Mouse (Mus musculus) liver, embryonic 12.5 days (tissue): ENCODE results near the gene Eps8l1. TPM values are rescaled to one million over a fixed set of nuclear protein-coding genes. Genes with fewer than 3 reads are reported as not detected.
"Not testable (repeated sequence)": the region's sequence is repeated elsewhere in the genome, so short reads cannot be mapped to it uniquely, and the experiment has no call there.

Experiments used
- ATAC-seq: fragments of 200-750 bp; cut with Nextera tagmentation; 2 replicates; pipeline ENCODE4 v1.8.0; 2017; ENCODE audit warnings: moderate number of reproducible peaks, mild to moderate bottlenecking, moderate library complexity
- H3K27ac ChIP-seq: fragments of 300-500 bp; sonication (generic); 2 replicates; pipeline ENCODE4 v1.5.1; 2016; ENCODE audit warnings: mild to moderate bottlenecking
- H3K27me3 ChIP-seq: fragments of 300-500 bp; sonication (generic); replicated peaks from 2 replicates; pipeline ENCODE4 v1.6.1; 2016; ENCODE audit warnings: mild to moderate bottlenecking, moderate library complexity
- H3K36me3 ChIP-seq: fragments of 300-500 bp; sonication (generic); 2 replicates; pipeline ENCODE4 v1.6.1; 2016; ENCODE audit warnings: mild to moderate bottlenecking, moderate library complexity
- H3K4me1 ChIP-seq: fragments of 300-500 bp; sonication (generic); 2 replicates; pipeline ENCODE4 v1.6.1; 2016
- H3K4me2 ChIP-seq: fragments of 300-500 bp; sonication (generic); 2 replicates; pipeline ENCODE4 v1.6.1; 2016; ENCODE audit warnings: mild to moderate bottlenecking, moderate library complexity
- H3K4me3 ChIP-seq: fragments of 300-500 bp; sonication (generic); 2 replicates; pipeline ENCODE4 v1.5.1; 2016; ENCODE audit warnings: mild to moderate bottlenecking, moderate library complexity
- H3K9ac ChIP-seq: fragments of 300-500 bp; sonication (generic); 2 replicates; pipeline ENCODE4 v1.6.1; 2016; ENCODE audit warnings: mild to moderate bottlenecking, moderate library complexity
- H3K9me3 ChIP-seq: fragments of 300-500 bp; sonication (generic); replicated peaks from 2 replicates; pipeline ENCODE4 v1.6.1; 2016; ENCODE audit warnings: mild to moderate bottlenecking, moderate library complexity
- WGBS: fragments of 180-500 bp; shearing (Covaris S2); methylation state at CpG from one replicate; pipeline ENCODE4 v1.1.7; 2016; ENCODE audit not compliant: insufficient replicate concordance; 5-methylcytosine and 5-hydroxymethylcytosine counted together
- polyA plus RNA-seq: library from polyadenylated mRNA; unstranded; fragments of >200 nt; fragmentation: Nextera tagmentation; extraction: Ambion mirVana; gene quantifications from 2 replicates; pipeline ENCODE4 v1.2.1, GENCODE M21; 2016

Eps8l1 gene
- polyA plus RNA-seq, 1 experiment from 2014 or later: 1.3 TPM

- H3K9me3 ChIP-seq: no peaks in the 10 kb centered on the region
- no peak overlapping the region for H3K4me3 ChIP-seq
- peaks cover 40% of the 10 kb centered on the region for H3K4me1 ChIP-seq
- no peak overlapping the region for H3K27ac ChIP-seq
- no peak overlapping the region for H3K9ac ChIP-seq
- 71% methylated on average over 6 of the region's 6 CpGs for WGBS
- H3K4me2 ChIP-seq: no peak overlapping the region
- ATAC-seq: no peak
- H3K36me3 ChIP-seq: no peaks in the 10 kb centered on the region
- H3K27me3 ChIP-seq: no peaks in the 10 kb centered on the region
Measured at GRCm38 (mm10) chr7:4513829-4514712, 53.6 kb downstream of the Eps8l1 start.

GRCm38 (mm10) chr7:4515853-4516252 is 55.4 kb downstream of the Eps8l1 start:
- Histone ChIP-seq H3K4me3 (no peak overlapping the region), H3K4me2 (no peak overlapping the region), H3K27me3 (peaks cover 9% of the 10 kb centered on the region), H3K4me1 (peaks cover 30% of the 10 kb centered on the region), H3K27ac (no peak overlapping the region), H3K36me3 (no peaks in the 10 kb centered on the region), H3K9me3 (no peaks in the 10 kb centered on the region), H3K9ac (no peak overlapping the region)
- WGBS: 55% methylated on average over 6 of the region's 6 CpGs
- no peak for ATAC-seq

GRCm38 (mm10) chr7:4516332-4517050 is 56.0 kb downstream of the Eps8l1 start, which contains the start of gene Tnnt1:
Tnnt1 (minus strand) TSS chr7:4516382.
- Histone ChIP-seq H3K36me3 (no peaks in the 10 kb centered on the region), H3K4me1 (peaks cover 37% of the 10 kb centered on the region), H3K27me3 (peaks cover 15% of the 10 kb centered on the region), H3K4me2 (no peak within 1 kb of the TSS), H3K9me3 (no peaks in the 10 kb centered on the region), H3K27ac (no peak within 1 kb of the TSS), H3K9ac (no peak within 1 kb of the TSS), H3K4me3 (no peak within 1 kb of the TSS)
- no peak for ATAC-seq
- WGBS: 12% methylated on average over 4 of the region's 4 CpGs

GRCm38 (mm10) chr7:4518487-4518886 is 58.0 kb downstream of the Eps8l1 start:
- Histone ChIP-seq H3K27ac (no peak overlapping the region), H3K9ac (no peak overlapping the region), H3K9me3 (no peaks in the 10 kb centered on the region), H3K4me3 (no peak overlapping the region), H3K27me3 (peaks cover 26% of the 10 kb centered on the region), H3K4me1 (peaks cover 52% of the 10 kb centered on the region), H3K4me2 (no peak overlapping the region), H3K36me3 (no peaks in the 10 kb centered on the region)
- no peak for ATAC-seq
- WGBS: 36% methylated on average over 1 of the region's 1 CpGs

GRCm38 (mm10) chr7:4521231-4522003 is 60.9 kb downstream of the Eps8l1 start:
- Histone ChIP-seq H3K27me3 (peaks cover 26% of the 10 kb centered on the region), H3K4me2 (peak overlapping the region; percentile 60), H3K9ac (no peak overlapping the region), H3K4me1 (peaks cover 54% of the 10 kb centered on the region), H3K4me3 (peak overlapping the region; percentile 23), H3K36me3 (no peaks in the 10 kb centered on the region), H3K27ac (no peak overlapping the region), H3K9me3 (no peaks in the 10 kb centered on the region)
- WGBS: 23% methylated on average over 32 of the region's 32 CpGs
- ATAC-seq: no peak

- 23% methylated on average over 6 of the region's 6 CpGs for WGBS
- no peaks in the 10 kb centered on the region for H3K9me3 ChIP-seq
- no peak overlapping the region for H3K4me2 ChIP-seq
- H3K4me1 ChIP-seq: peaks cover 55% of the 10 kb centered on the region
- no peaks in the 10 kb centered on the region for H3K36me3 ChIP-seq
- 0 out of 2 replicates have a peak, but pooled peaks have one; percentile 28 for ATAC-seq
- H3K9ac ChIP-seq: no peak overlapping the region
- H3K27ac ChIP-seq: no peak overlapping the region
- peaks cover 26% of the 10 kb centered on the region for H3K27me3 ChIP-seq
- H3K4me3 ChIP-seq: no peak overlapping the region
Measured at GRCm38 (mm10) chr7:4522292-4522691, 61.8 kb downstream of the Eps8l1 start.

GRCm38 (mm10) chr7:4523205-4524130 is 63.0 kb downstream of the Eps8l1 start:
- peaks cover 55% of the 10 kb centered on the region for H3K4me1 ChIP-seq
- peaks cover 26% of the 10 kb centered on the region for H3K27me3 ChIP-seq
- no peaks in the 10 kb centered on the region for H3K9me3 ChIP-seq
- H3K27ac ChIP-seq: no peak overlapping the region
- H3K9ac ChIP-seq: no peak overlapping the region
- H3K36me3 ChIP-seq: no peaks in the 10 kb centered on the region
- no peak for ATAC-seq
- no peak overlapping the region for H3K4me3 ChIP-seq
- H3K4me2 ChIP-seq: no peak overlapping the region
- 72% methylated on average over 33 of the region's 33 CpGs for WGBS

GRCm38 (mm10) chr7:4524212-4524922 is 63.9 kb downstream of the Eps8l1 start, which contains the start of gene Tnni3:
Tnni3 (minus strand) TSS chr7:4524229.
- WGBS: 61% methylated on average over 15 of the region's 15 CpGs
- H3K27me3 ChIP-seq: peaks cover 26% of the 10 kb centered on the region
- H3K9me3 ChIP-seq, H3K27ac ChIP-seq, H3K36me3 ChIP-seq, H3K4me2 ChIP-seq, ATAC-seq, H3K9ac ChIP-seq, H3K4me3 ChIP-seq: not testable (repeated sequence)
- peaks cover 53% of the 10 kb centered on the region for H3K4me1 ChIP-seq

- peak overlapping the region; percentile 69 for H3K4me2 ChIP-seq
- H3K9ac ChIP-seq: peak overlapping the region; percentile 60
- H3K27me3 ChIP-seq: peaks cover 21% of the 10 kb centered on the region
- 18% methylated on average over 40 of the region's 40 CpGs for WGBS
- peaks cover 43% of the 10 kb centered on the region for H3K4me1 ChIP-seq
- no peaks in the 10 kb centered on the region for H3K36me3 ChIP-seq
- H3K9me3 ChIP-seq: no peaks in the 10 kb centered on the region
- ATAC-seq: peak; percentile 85
- no peak overlapping the region; the same call in 1 of the 2 replicates for H3K27ac ChIP-seq
- H3K4me3 ChIP-seq: peak overlapping the region; percentile 47
Measured at GRCm38 (mm10) chr7:4526341-4527301, 66.1 kb downstream of the Eps8l1 start.

GRCm38 (mm10) chr7:4527302-4527689 is 66.8 kb downstream of the Eps8l1 start:
- H3K4me3 ChIP-seq: no peak overlapping the region
- H3K4me2 ChIP-seq: peak overlapping the region; percentile 69
- no peaks in the 10 kb centered on the region for H3K9me3 ChIP-seq
- no peaks in the 10 kb centered on the region for H3K36me3 ChIP-seq
- H3K9ac ChIP-seq: no peak overlapping the region
- no peak for ATAC-seq
- peaks cover 21% of the 10 kb centered on the region for H3K27me3 ChIP-seq
- H3K4me1 ChIP-seq: peaks cover 36% of the 10 kb centered on the region
- H3K27ac ChIP-seq: no peak overlapping the region
- WGBS: 54% methylated on average over 18 of the region's 18 CpGs
